Mouse (Mus musculus): Measurements from ENCODE around the gene Rhpn2. TPM values are rescaled to one million over a fixed set of nuclear protein-coding genes. Genes with fewer than 3 reads are reported as not detected.
A peak's percentile ranks its signal among the peaks of the same experiment; 100 is the strongest.

Gene Rhpn2
- polyA plus RNA-seq, 1 experiment, result not detected

GRCm38 (mm10) chr7:35381861-35382260, 47.9 kb downstream of the Rhpn2 start:
- H3K4me3 ChIP-seq (replicated peaks), result no peak overlapping the region
- H3K27me3 ChIP-seq (replicated peaks), result peaks cover 9% of the 10 kb centered on the region
- TF ChIP-seq GATA1 (IDR thresholded peaks at IDR 0.05; ENCODE audit: borderline replicate concordance, low read length) (no peak), FLI1 (IDR thresholded peaks at IDR 0.05; ENCODE audit: low read length) (no peak)
- H3K36me3 ChIP-seq (replicated peaks; ENCODE audit: low read length), result no peaks in the 10 kb centered on the region
- H3K9me3 ChIP-seq, result no peaks in the 10 kb centered on the region
- H3K4me1 ChIP-seq, result peaks cover 21% of the 10 kb centered on the region

GRCm38 (mm10) chr7:35382706-35383353, 48.9 kb downstream of the Rhpn2 start:
- Histone ChIP-seq H3K4me3 (replicated peaks) (no peak overlapping the region), H3K27me3 (replicated peaks) (peaks cover 9% of the 10 kb centered on the region), H3K4me1 (peaks cover 24% of the 10 kb centered on the region), H3K36me3 (replicated peaks; ENCODE audit: low read length) (no peaks in the 10 kb centered on the region), H3K9me3 (no peaks in the 10 kb centered on the region)
- TF ChIP-seq FLI1 (IDR thresholded peaks at IDR 0.05; ENCODE audit: low read length), result no peak
- TF ChIP-seq GATA1 (IDR thresholded peaks at IDR 0.05; ENCODE audit: borderline replicate concordance, low read length), result no peak

GRCm38 (mm10) chr7:35386525-35386952, 52.6 kb downstream of the Rhpn2 start:
- TF ChIP-seq GATA1 (IDR thresholded peaks at IDR 0.05; ENCODE audit: borderline replicate concordance, low read length) (no peak), FLI1 (IDR thresholded peaks at IDR 0.05; ENCODE audit: low read length) (no peak)
- H3K9me3 ChIP-seq, result no peaks in the 10 kb centered on the region
- H3K4me3 ChIP-seq (replicated peaks), result peak overlapping the region; percentile 33
- peaks cover 11% of the 10 kb centered on the region for H3K4me1 ChIP-seq
- peaks cover 3% of the 10 kb centered on the region for H3K27me3 ChIP-seq (replicated peaks)
- peaks cover under 1% of the 10 kb centered on the region for H3K36me3 ChIP-seq (replicated peaks; ENCODE audit: low read length)

- H3K36me3 ChIP-seq (replicated peaks; ENCODE audit: low read length), result peaks cover 22% of the 10 kb centered on the region
- TF ChIP-seq FLI1 (IDR thresholded peaks at IDR 0.05; ENCODE audit: low read length) (no peak), GATA1 (IDR thresholded peaks at IDR 0.05; ENCODE audit: borderline replicate concordance, low read length) (no peak)
- H3K27me3 ChIP-seq (replicated peaks), result peaks cover 3% of the 10 kb centered on the region
- H3K4me1 ChIP-seq, result peaks cover 11% of the 10 kb centered on the region
- H3K4me3 ChIP-seq (replicated peaks), result no peak overlapping the region
- H3K9me3 ChIP-seq, result no peaks in the 10 kb centered on the region
These were observed 54.7 kb downstream of the Rhpn2 start for GRCm38 (mm10) chr7:35388694-35389093.

- Histone ChIP-seq H3K4me1 (peaks cover 28% of the 10 kb centered on the region), H3K27me3 (replicated peaks) (peaks cover 3% of the 10 kb centered on the region), H3K9me3 (no peaks in the 10 kb centered on the region), H3K4me3 (replicated peaks) (no peak overlapping the region), H3K36me3 (replicated peaks; ENCODE audit: low read length) (peaks cover 37% of the 10 kb centered on the region)
- no peak for TF ChIP-seq FLI1 (IDR thresholded peaks at IDR 0.05; ENCODE audit: low read length)
- no peak for TF ChIP-seq GATA1 (IDR thresholded peaks at IDR 0.05; ENCODE audit: borderline replicate concordance, low read length)
These were observed 59.0 kb downstream of the Rhpn2 start for GRCm38 (mm10) chr7:35392935-35393334.

GRCm38 (mm10) chr7:35395734-35396456, 61.9 kb downstream of the Rhpn2 start:
- Histone ChIP-seq H3K27me3 (replicated peaks) (no peaks in the 10 kb centered on the region), H3K4me1 (peaks cover 29% of the 10 kb centered on the region), H3K4me3 (replicated peaks) (peak overlapping the region; percentile 95), H3K36me3 (replicated peaks; ENCODE audit: low read length) (peaks cover 56% of the 10 kb centered on the region), H3K9me3 (no peaks in the 10 kb centered on the region)
- TF ChIP-seq GATA1 (IDR thresholded peaks at IDR 0.05; ENCODE audit: borderline replicate concordance, low read length), result no peak
- no peak for TF ChIP-seq FLI1 (IDR thresholded peaks at IDR 0.05; ENCODE audit: low read length)

- Histone ChIP-seq H3K4me1 (peaks cover 33% of the 10 kb centered on the region), H3K27me3 (replicated peaks) (no peaks in the 10 kb centered on the region), H3K36me3 (replicated peaks; ENCODE audit: low read length) (peaks cover 62% of the 10 kb centered on the region), H3K9me3 (no peaks in the 10 kb centered on the region), H3K4me3 (replicated peaks) (peak within 1 kb of the TSS; percentile 95)
- TF ChIP-seq GATA1 (IDR thresholded peaks at IDR 0.05; ENCODE audit: borderline replicate concordance, low read length), result no peak
- TF ChIP-seq FLI1 (IDR thresholded peaks at IDR 0.05; ENCODE audit: low read length), result no peak
These were observed 62.7 kb downstream of the Rhpn2 start, which contains the start of the genes Faap24 and Cep89 for GRCm38 (mm10) chr7:35396542-35397168. TSS of gene Faap24 (minus strand) at chr7:35396836. TSS of gene Cep89 (plus strand) at chr7:35397035.

- no peak for TF ChIP-seq FLI1 (IDR thresholded peaks at IDR 0.05; ENCODE audit: low read length)
- TF ChIP-seq GATA1 (IDR thresholded peaks at IDR 0.05; ENCODE audit: borderline replicate concordance, low read length), result no peak
- H3K4me3 ChIP-seq (replicated peaks), result no peak overlapping the region
- H3K27me3 ChIP-seq (replicated peaks), result no peaks in the 10 kb centered on the region
- peaks cover 20% of the 10 kb centered on the region for H3K4me1 ChIP-seq
- peaks cover 71% of the 10 kb centered on the region for H3K36me3 ChIP-seq (replicated peaks; ENCODE audit: low read length)
- H3K9me3 ChIP-seq, result no peaks in the 10 kb centered on the region
These were observed 67.2 kb downstream of the Rhpn2 start for GRCm38 (mm10) chr7:35401169-35401568.

- TF ChIP-seq GATA1 (IDR thresholded peaks at IDR 0.05; ENCODE audit: borderline replicate concordance, low read length) (no peak), FLI1 (IDR thresholded peaks at IDR 0.05; ENCODE audit: low read length) (no peak)
- Histone ChIP-seq H3K27me3 (replicated peaks) (no peaks in the 10 kb centered on the region), H3K9me3 (no peaks in the 10 kb centered on the region), H3K4me1 (no peaks in the 10 kb centered on the region; the same call in 1 of the 2 replicates), H3K4me3 (replicated peaks) (no peak overlapping the region), H3K36me3 (replicated peaks; ENCODE audit: low read length) (peaks cover 84% of the 10 kb centered on the region)
These were observed 81.3 kb downstream of the Rhpn2 start for GRCm38 (mm10) chr7:35415226-35415625.

Data from megakaryocyte, embryonic 14.5 days (primary cell).